Mouse (Mus musculus): ENCODE measurements around the gene Ddb1. TPM values are rescaled to one million over a fixed set of nuclear protein-coding genes. Genes with fewer than 3 reads are reported as not detected.

The Ddb1 gene
- 60.8 and 69.5 TPM in 2 replicates for polyA plus RNA-seq (2021; fragmentation: Nextera tagmentation)
- long read RNA-seq, experiment 1, full-length matches to known transcripts: 69 of 143 reads
- long read RNA-seq, experiment 1, partial matches to known transcripts: 73 of 143 reads
- long read RNA-seq, experiment 1, other reads (novel, unspliced or antisense): 1 of 143 reads
- long read RNA-seq, experiment 2, full-length matches to known transcripts: 472 of 538 reads
- long read RNA-seq, experiment 2, partial matches to known transcripts: 50 of 538 reads
- long read RNA-seq, experiment 2, other reads (novel, unspliced or antisense): 16 of 538 reads

GRCm38 (mm10) chr19:10605293-10605900 lies at the start of gene Ddb1, which contains the start of gene Tkfc:
Gene Ddb1, plus strand, starts transcription at chr19:10605327.
Gene Tkfc, minus strand, starts transcription at chr19:10605654.

GRCm38 (mm10) chr19:10555624-10556510 lies 49.3 kb upstream of the Ddb1 start, which contains the start of gene Tmem216:
Gene Tmem216, minus strand, starts transcription at chr19:10556238.

GRCm38 (mm10) chr19:10576690-10577561 lies 28.2 kb upstream of the Ddb1 start, which contains the start of the genes Cyb561a3 and Tmem138:
Gene Cyb561a3, plus strand, starts transcription at chr19:10577172.
Gene Tmem138, minus strand, starts transcription at chr19:10577362.

GRCm38 (mm10) chr19:10634106-10634871 lies 29.2 kb downstream of the Ddb1 start, which contains the start of gene Vwce:
Gene Vwce, plus strand, starts transcription at chr19:10634213.

GRCm38 (mm10) chr19:10677915-10678771 lies 73.0 kb downstream of the Ddb1 start, which contains the start of gene Pga5:
Gene Pga5, minus strand, starts transcription at chr19:10678071.

Other genes with a start within 250 kb of the Ddb1 start
- gene Syt7, start 216.2 kb upstream of the Ddb1 start, polyA plus RNA-seq (2021; fragmentation: Nextera tagmentation): 7.3 and 8.5 TPM in 2 replicates
- 5.6 and 6.1 TPM in 2 replicates for gene Lrrc10b, start 147.9 kb upstream of the Ddb1 start, polyA plus RNA-seq (2021; fragmentation: Nextera tagmentation)
- gene Ppp1r32, start 122.4 kb upstream of the Ddb1 start, polyA plus RNA-seq (2021; fragmentation: Nextera tagmentation): 3.2 and 4.0 TPM in 2 replicates
- gene Cpsf7, start 80.1 kb upstream of the Ddb1 start, polyA plus RNA-seq (2021; fragmentation: Nextera tagmentation): 8.6 and 8.8 TPM in 2 replicates
- gene Sdhaf2, start 79.2 kb upstream of the Ddb1 start, polyA plus RNA-seq (2021; fragmentation: Nextera tagmentation): 66.4 and 68.1 TPM in 2 replicates
- gene Tmem216, start 49.1 kb upstream of the Ddb1 start, polyA plus RNA-seq (2021; fragmentation: Nextera tagmentation): 16.1 and 17.2 TPM in 2 replicates
- 26.1 and 26.4 TPM in 2 replicates for gene Cyb561a3, start 28.2 kb upstream of the Ddb1 start, polyA plus RNA-seq (2021; fragmentation: Nextera tagmentation)
- 14.6 and 16.6 TPM in 2 replicates for gene Tmem138, start 28.0 kb upstream of the Ddb1 start, polyA plus RNA-seq (2021; fragmentation: Nextera tagmentation)
- gene Tkfc, start 327 bp downstream of the Ddb1 start, polyA plus RNA-seq (2021; fragmentation: Nextera tagmentation): 2.3 and 2.7 TPM in 2 replicates
- 0.13 and 0.14 TPM in 2 replicates for gene Vwce, start 28.9 kb downstream of the Ddb1 start, polyA plus RNA-seq (2021; fragmentation: Nextera tagmentation)
- gene Pga5, start 72.7 kb downstream of the Ddb1 start, polyA plus RNA-seq (2021; fragmentation: Nextera tagmentation): not detected in 2 replicates
- 24.5 and 24.7 TPM in 2 replicates for gene Vps37c, start 83.4 kb downstream of the Ddb1 start, polyA plus RNA-seq (2021; fragmentation: Nextera tagmentation)
- gene Cd5, start 133.7 kb downstream of the Ddb1 start, polyA plus RNA-seq (2021; fragmentation: Nextera tagmentation): 0.13 TPM in 1 of 2 replicates, not detected in the other
- gene Cd6, start 224.7 kb downstream of the Ddb1 start, polyA plus RNA-seq (2021; fragmentation: Nextera tagmentation): 0.30 and 0.99 TPM in 2 replicates
- gene Slc15a3, start 234.4 kb downstream of the Ddb1 start, polyA plus RNA-seq (2021; fragmentation: Nextera tagmentation): 0.20 and 0.30 TPM in 2 replicates